Mouse (Mus musculus) CH12.LX (cell line): Measurements from ENCODE around the gene Mgll. TPM values are rescaled to one million over a fixed set of nuclear protein-coding genes. Genes with fewer than 3 reads are reported as not detected.

Source experiments
- DNase-seq: peaks from one replicate; pipeline ENCODE4 v3.0.0-alpha.2; 2013; ENCODE audit errors: extremely low read depth
- H3K27ac ChIP-seq: 2 replicates; pipeline ENCODE4 v1.5.1; 2012; ENCODE audit warnings: low read depth, mild to moderate bottlenecking, control low read depth, moderate library complexity; ENCODE audit not compliant: insufficient read depth
- H3K27me3 ChIP-seq: replicated peaks from 2 replicates; pipeline ENCODE3; 2012; ENCODE audit warnings: inconsistent platforms
- H3K36me3 ChIP-seq, 2 experiments: replicated peaks in 1 of 2; 2 replicates each; pipeline versions ENCODE3 to v1.6.1; 2012; ENCODE audit warnings: inconsistent platforms in 1 of 2, low read length in 1 of 2, mild to moderate bottlenecking in 1 of 2, mixed read lengths in 1 of 2, moderate library complexity in 1 of 2; ENCODE audit not compliant: control insufficient read depth in 1 of 2, insufficient read depth in 1 of 2
- H3K4me1 ChIP-seq, 2 experiments: 2 replicates each; pipeline ENCODE4 v1.6.1; 2012; ENCODE audit warnings: inconsistent platforms in 1 of 2, moderate library complexity in 1 of 2; ENCODE audit not compliant: insufficient read depth in 2 of 2, control insufficient read depth in 1 of 2
- H3K4me2 ChIP-seq: 2 replicates; pipeline ENCODE4 v1.6.1; 2012; ENCODE audit warnings: low read depth, mild to moderate bottlenecking, control low read depth; ENCODE audit not compliant: poor library complexity, insufficient read depth, severe bottlenecking
- H3K4me3 ChIP-seq, 3 experiments: fragments of 150-350 bp in 1 of 3; sonication (generic) in 1 of 3; replicated peaks in 1 of 3; 2 replicates each; pipeline versions ENCODE3 to v1.5.1; 2011 to 2012; ENCODE audit warnings: low read depth in 2 of 3, low read length in 2 of 3, mild to moderate bottlenecking in 2 of 3, moderate library complexity in 2 of 3, control low read depth in 1 of 3, improper control_type of control experiment in 1 of 3, inconsistent platforms in 1 of 3, mixed read lengths in 1 of 3; ENCODE audit not compliant: poor library complexity in 1 of 3
- H3K79me2 ChIP-seq: replicated peaks from 2 replicates; pipeline ENCODE4 v1.6.1; 2012; ENCODE audit warnings: mild to moderate bottlenecking, moderate library complexity; ENCODE audit not compliant: control insufficient read depth, poor library complexity, insufficient read depth, severe bottlenecking; ENCODE audit errors: extremely low read depth
- H3K9ac ChIP-seq: 2 replicates; pipeline ENCODE4 v1.6.1; 2012; ENCODE audit warnings: low read depth, mild to moderate bottlenecking, control low read depth, moderate library complexity; ENCODE audit not compliant: insufficient read depth
- H3K9me3 ChIP-seq: replicated peaks from 2 replicates; pipeline ENCODE3; 2012; ENCODE audit warnings: low read length, inconsistent platforms, mixed read lengths
- CHD1 ChIP-seq: IDR thresholded peaks from 2 replicates; pipeline ENCODE4 v1.6.1; 2012; ENCODE audit warnings: low read depth, low read length, improper control_type of control experiment, inconsistent platforms
- CHD2 ChIP-seq: IDR thresholded peaks from 2 replicates; pipeline ENCODE4 v1.6.1; 2011; ENCODE audit warnings: low read length, improper control_type of control experiment
- CTCF ChIP-seq, 2 experiments: IDR thresholded peaks in 1 of 2; conservative IDR thresholded peaks in 1 of 2; 2 replicates each; pipeline ENCODE4 v1.5.1; 2011 to 2012; ENCODE audit warnings: low read depth in 2 of 2, low read length in 2 of 2, improper control_type of control experiment in 1 of 2, inconsistent platforms in 1 of 2, mild to moderate bottlenecking in 1 of 2, moderate library complexity in 1 of 2
- ELF1 ChIP-seq: IDR thresholded peaks from 2 replicates; pipeline ENCODE4 v1.6.1; 2014; ENCODE audit warnings: low read depth, mild to moderate bottlenecking, inconsistent platforms, low read length, improper control_type of control experiment
- KAT2A ChIP-seq: IDR thresholded peaks from 2 replicates; pipeline ENCODE4 v1.6.1; 2012; ENCODE audit warnings: low read length, improper control_type of control experiment, inconsistent platforms; ENCODE audit not compliant: insufficient replicate concordance
- MAFK ChIP-seq: IDR thresholded peaks from 2 replicates; pipeline ENCODE4 v1.6.1; 2011; ENCODE audit warnings: low read length, improper control_type of control experiment; ENCODE audit not compliant: insufficient replicate concordance
- MAX ChIP-seq: IDR thresholded peaks from 2 replicates; pipeline ENCODE4 v1.6.1; 2011; ENCODE audit warnings: low read length, improper control_type of control experiment
- MEF2A ChIP-seq: IDR thresholded peaks from 2 replicates; pipeline ENCODE4 v1.6.1; 2014; ENCODE audit warnings: low read depth, mild to moderate bottlenecking, inconsistent platforms, low read length, improper control_type of control experiment, borderline replicate concordance
- MYC ChIP-seq: IDR thresholded peaks from 2 replicates; pipeline ENCODE4 v1.6.1; 2011; ENCODE audit warnings: low read depth, mild to moderate bottlenecking, improper control_type of control experiment, low read length
- NELFE ChIP-seq: IDR thresholded peaks from 2 replicates; pipeline ENCODE4 v1.6.1; 2011; ENCODE audit warnings: low read depth, low read length, improper control_type of control experiment
- POLR2A ChIP-seq: IDR thresholded peaks from 2 replicates; pipeline ENCODE4 v1.6.1; 2011; ENCODE audit warnings: low read depth, mild to moderate bottlenecking, improper control_type of control experiment, low read length
- POLR2AphosphoS2 ChIP-seq: IDR thresholded peaks from 2 replicates; pipeline ENCODE4 v1.6.1; 2011; ENCODE audit warnings: low read depth, low read length, improper control_type of control experiment
- TCF12 ChIP-seq: IDR thresholded peaks from 2 replicates; pipeline ENCODE4 v1.6.1; 2014; ENCODE audit warnings: low read depth, mild to moderate bottlenecking, inconsistent platforms, low read length, improper control_type of control experiment
- UBTF ChIP-seq: IDR thresholded peaks from 2 replicates; pipeline ENCODE4 v1.6.1; 2012; ENCODE audit warnings: low read depth, mild to moderate bottlenecking, inconsistent platforms, low read length, improper control_type of control experiment, moderate library complexity
- USF1 ChIP-seq: IDR thresholded peaks from 2 replicates; pipeline ENCODE4 v1.6.1; 2014; ENCODE audit warnings: low read depth, mild to moderate bottlenecking, inconsistent platforms, low read length, improper control_type of control experiment
- ZC3H11A ChIP-seq: IDR thresholded peaks from 2 replicates; pipeline ENCODE4 v1.6.1; 2012; ENCODE audit warnings: low read depth, mild to moderate bottlenecking, inconsistent platforms, low read length, improper control_type of control experiment
- ZMIZ1 ChIP-seq: IDR thresholded peaks from 2 replicates; pipeline ENCODE4 v1.6.1; 2012; ENCODE audit warnings: low read depth, mild to moderate bottlenecking, inconsistent platforms, low read length, improper control_type of control experiment
- dilution Hi-C: fragments of 300-500 bp; cut with MboI; formaldehyde crosslinking; loops from 2 replicates; pipeline ENCODE4 v1.14.3; 2020; ENCODE audit warnings: low sequenced_read_pairs; ENCODE audit not compliant: extremely low pct_unique_long_range_greater_than_20kb, extremely low pct_ligation_motif_present
- in situ Hi-C: fragments of 300-500 bp; cut with MboI; formaldehyde crosslinking; loops from 3 replicates; pipeline ENCODE4 v1.14.3; 2019; ENCODE audit warnings: low sequenced_read_pairs, low pct_ligation_motif_present, low pct_unique_long_range_greater_than_20kb, mixed read lengths
- polyA plus RNA-seq: library from polyadenylated mRNA; unstranded; fragments of >175 nt; gene quantifications from 2 replicates; pipeline ENCODE4 v1.2.1, GENCODE M21; 2012; ENCODE audit warnings: low read depth; ENCODE audit not compliant: insufficient read length
- total RNA-seq, 2 experiments: library from RNA; depleted of rRNA; stranded (reverse); fragments of 300-350 nt in 1 of 2; fragments of >200 nt in 1 of 2; gene quantifications; 2 replicates each; pipeline ENCODE4 v1.2.3; 2012 to 2014

Gene Mgll
- total and polyA plus RNA-seq, 3 experiments = 60.8 to 81.1 (median 76.5) TPM

GRCm38 (mm10) chr6:88725590-88725989 lies 1.4 kb downstream of the Mgll start (continued):
- TF ChIP-seq NELFE (no peak; the same call in 1 of the 2 replicates), KAT2A (no peak), CHD1 (0 out of 2 replicates have a peak, but pooled peaks have one; percentile 58), USF1 (no peak), MAFK (no peak), UBTF (no peak), MYC (no peak), ZC3H11A (no peak), ELF1 (no peak)
- TF ChIP-seq, all 38 proteins: peak for 12

- Histone ChIP-seq H3K27ac (peak overlapping the region; percentile 40; the same call in 1 of the 2 replicates), H3K4me1 (peaks cover 33 to 81% of the 10 kb centered on the region in 2 experiments), H3K9ac (peak overlapping the region; percentile 85), H3K36me3 (peaks cover 25 to 47% of the 10 kb centered on the region in 2 experiments), H3K4me3 (peak overlapping the region; percentile 47 to 80 (median 70)), H3K27me3 (no peaks in the 10 kb centered on the region), H3K79me2 (peaks cover 44% of the 10 kb centered on the region), H3K4me2 (peak overlapping the region; percentile 42), H3K9me3 (no peaks in the 10 kb centered on the region)
- TF ChIP-seq CHD2 = peak; percentile 7; the same call in 1 of the 2 replicates
- 0 out of 2 replicates have a peak, but pooled peaks have one; percentile 5 for TF ChIP-seq POLR2A
- TF ChIP-seq POLR2AphosphoS2 = no peak
- 0 out of 2 replicates have a peak, but pooled peaks have one; percentile 7 for TF ChIP-seq MAX
- TF ChIP-seq ZMIZ1 = no peak
- dilution Hi-C loops = no loop called here
- DNase-seq = no peak
- in situ Hi-C loops = no loop called here
Observed at GRCm38 (mm10) chr6:88726252-88727211, 2.3 kb downstream of the Mgll start.

GRCm38 (mm10) chr6:88727490-88727889 lies 3.3 kb downstream of the Mgll start:
- peak overlapping the region; percentile 42 for H3K4me2 ChIP-seq
- peaks cover 33 to 57% of the 10 kb centered on the region in 2 experiments for H3K36me3 ChIP-seq
- H3K9me3 ChIP-seq = no peaks in the 10 kb centered on the region
- in situ Hi-C loops = no loop called here
- TF ChIP-seq MEF2A = no peak
- no peak for TF ChIP-seq TCF12
- no peak for TF ChIP-seq CTCF (conservative IDR thresholded peaks at IDR 0.05 in 1 of 2, IDR thresholded peaks at IDR 0.05 in 1 of 2; ENCODE audit: low read depth in 2 of 2, low read length in 2 of 2)
- no peaks in the 10 kb centered on the region for H3K27me3 ChIP-seq
- H3K4me3 ChIP-seq = no peak overlapping the region
- no peak for DNase-seq
- H3K9ac ChIP-seq = no peak overlapping the region
- peaks cover 52% of the 10 kb centered on the region for H3K79me2 ChIP-seq
- dilution Hi-C loops = no loop called here
- peak overlapping the region; percentile 10 for H3K27ac ChIP-seq
- H3K4me1 ChIP-seq = peaks cover 43 to 81% of the 10 kb centered on the region in 2 experiments
